Mouse (Mus musculus) kidney, adult 2 months (tissue): ENCODE measurements around the gene Ptgis. TPM values are rescaled to one million over a fixed set of nuclear protein-coding genes. Genes with fewer than 3 reads are reported as not detected.
A peak's percentile ranks its signal among the peaks of the same experiment; 100 is the strongest.

Experiments
- DNase-seq: peaks from one replicate; pipeline ENCODE4 v3.0.0; 2021
- H3K27ac ChIP-seq: fragments of 200-500 bp; 2 replicates; pipeline ENCODE4 v1.5.1; 2012; ENCODE audit warnings: low read depth, low read length, control low read depth, inconsistent platforms; ENCODE audit not compliant: insufficient read depth
- H3K27me3 ChIP-seq: fragments of 200-500 bp; replicated peaks from 2 replicates; pipeline ENCODE4 v1.6.1; 2012; ENCODE audit warnings: mild to moderate bottlenecking, moderate library complexity, low read length, inconsistent platforms; ENCODE audit not compliant: control insufficient read depth, insufficient read depth
- H3K36me3 ChIP-seq: fragments of 200-500 bp; 2 replicates; pipeline ENCODE4 v1.6.1; 2012; ENCODE audit warnings: mild to moderate bottlenecking, moderate library complexity, low read length, inconsistent platforms; ENCODE audit not compliant: control insufficient read depth, insufficient read depth
- H3K4me1 ChIP-seq: fragments of 200-500 bp; 2 replicates; pipeline ENCODE4 v1.6.1; 2011; ENCODE audit warnings: low read length; ENCODE audit not compliant: control insufficient read depth, insufficient read depth
- H3K4me3 ChIP-seq: fragments of 200-500 bp; 2 replicates; pipeline ENCODE4 v1.5.1; 2011; ENCODE audit warnings: mild to moderate bottlenecking, low read depth, low read length, control low read depth; ENCODE audit not compliant: insufficient read depth
- CTCF ChIP-seq: fragments of 200-500 bp; conservative IDR thresholded peaks from 2 replicates; pipeline ENCODE4 v1.5.1; 2011; ENCODE audit warnings: low read depth, mild to moderate bottlenecking, control low read depth, low read length, moderate library complexity, mixed read lengths; ENCODE audit not compliant: insufficient read depth, insufficient read length
- POLR2A ChIP-seq: fragments of 200-500 bp; IDR thresholded peaks from one replicate; pipeline ENCODE4 v1.6.1; 2011; ENCODE audit warnings: low read depth, low read length, control low read depth
- WGBS: fragments of 180-500 bp; shearing (Covaris S2); methylation state at CpG from one replicate; pipeline ENCODE4 v1.1.7; 2018; 5-methylcytosine and 5-hydroxymethylcytosine counted together
- polyA plus RNA-seq: library from polyadenylated mRNA; depleted of rRNA; stranded (reverse); fragments of >200 nt; gene quantifications from 2 replicates; pipeline ENCODE4 v1.2.3, GENCODE M21; 2012

Gene Ptgis
- polyA plus RNA-seq, 1 experiment = 8.3 TPM

DNA sequence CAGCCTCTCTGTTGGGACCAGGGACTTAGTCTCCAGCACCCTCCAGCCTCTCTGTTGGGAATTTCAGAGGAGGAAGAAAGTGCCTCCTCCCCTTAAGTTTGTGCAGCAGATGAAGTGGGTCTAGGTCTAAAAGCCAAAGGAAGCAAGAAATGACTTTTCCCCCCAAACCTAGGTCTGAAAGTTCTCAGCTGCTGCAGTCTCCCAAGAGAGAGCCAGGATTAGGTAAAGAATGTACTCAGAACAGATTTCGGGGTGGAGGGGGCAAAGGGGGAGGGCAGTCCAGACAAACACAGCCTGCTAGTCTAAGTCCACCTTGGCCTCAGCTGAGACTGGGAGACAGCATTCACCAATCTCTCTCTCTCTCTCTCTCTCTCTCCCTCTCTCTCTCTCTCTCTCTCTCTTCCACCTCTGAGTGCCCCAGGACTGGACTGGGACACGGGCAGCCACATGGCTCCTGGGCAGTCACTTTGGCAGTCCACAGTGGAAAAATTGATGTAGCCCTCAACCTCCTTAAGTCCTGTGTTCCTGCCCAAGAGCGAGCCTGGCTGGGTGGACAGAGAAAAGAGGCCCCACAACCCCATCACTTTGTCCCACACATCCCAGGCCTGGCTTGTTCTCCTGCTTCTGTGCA lies 11.8 kb upstream of the Ptgis start:
- Histone ChIP-seq H3K27ac (0 out of 2 replicates have a peak overlapping the region, but pooled peaks have one; percentile 9), H3K4me1 (no peaks in the 10 kb centered on the region), H3K4me3 (no peak overlapping the region), H3K27me3 (no peaks in the 10 kb centered on the region), H3K36me3 (no peaks in the 10 kb centered on the region)
- DNase-seq = no peak
- 58% methylated on average over 3 of the region's 3 CpGs for whole genome bisulfite sequencing
- TF ChIP-seq POLR2A (no peak), CTCF (no peak)

DNA sequence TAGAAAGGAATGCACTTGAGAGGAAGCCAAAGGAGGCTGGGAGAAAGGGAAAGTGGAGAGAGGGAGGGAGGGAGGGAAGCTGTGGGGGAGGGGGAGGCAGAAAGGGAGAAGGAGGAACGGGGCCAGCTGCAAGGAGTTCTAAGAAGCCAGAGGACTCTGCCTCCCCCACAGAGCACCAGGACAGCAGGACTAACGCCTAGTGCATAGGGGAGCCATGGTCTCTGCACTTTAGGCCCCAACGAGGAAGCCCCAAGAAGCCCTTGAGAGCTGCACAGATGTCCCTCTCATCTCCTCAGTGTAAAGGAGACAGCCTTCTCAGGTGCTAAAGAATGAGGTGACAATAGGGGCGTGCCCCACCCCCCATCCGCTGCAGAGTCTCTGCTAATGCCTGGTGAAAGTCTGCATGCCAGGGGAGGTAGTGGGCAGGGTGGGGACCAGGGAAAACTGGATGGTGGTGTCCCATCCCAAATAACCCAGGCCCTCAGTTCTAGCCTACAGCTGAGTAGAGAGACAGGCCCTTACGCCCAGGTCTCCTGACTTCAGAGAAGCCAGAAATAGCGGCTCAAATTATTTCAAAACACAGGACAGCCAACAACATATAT lies 10.4 kb upstream of the Ptgis start:
- no peaks in the 10 kb centered on the region for H3K4me1 ChIP-seq
- TF ChIP-seq CTCF (no peak), POLR2A (no peak)
- no peak overlapping the region for H3K4me3 ChIP-seq
- H3K27me3 ChIP-seq = no peaks in the 10 kb centered on the region
- DNase-seq = peak; percentile 46
- WGBS = 37% methylated on average over 7 of the region's 7 CpGs
- no peaks in the 10 kb centered on the region for H3K36me3 ChIP-seq
- H3K27ac ChIP-seq = peak overlapping the region; percentile 32

DNA sequence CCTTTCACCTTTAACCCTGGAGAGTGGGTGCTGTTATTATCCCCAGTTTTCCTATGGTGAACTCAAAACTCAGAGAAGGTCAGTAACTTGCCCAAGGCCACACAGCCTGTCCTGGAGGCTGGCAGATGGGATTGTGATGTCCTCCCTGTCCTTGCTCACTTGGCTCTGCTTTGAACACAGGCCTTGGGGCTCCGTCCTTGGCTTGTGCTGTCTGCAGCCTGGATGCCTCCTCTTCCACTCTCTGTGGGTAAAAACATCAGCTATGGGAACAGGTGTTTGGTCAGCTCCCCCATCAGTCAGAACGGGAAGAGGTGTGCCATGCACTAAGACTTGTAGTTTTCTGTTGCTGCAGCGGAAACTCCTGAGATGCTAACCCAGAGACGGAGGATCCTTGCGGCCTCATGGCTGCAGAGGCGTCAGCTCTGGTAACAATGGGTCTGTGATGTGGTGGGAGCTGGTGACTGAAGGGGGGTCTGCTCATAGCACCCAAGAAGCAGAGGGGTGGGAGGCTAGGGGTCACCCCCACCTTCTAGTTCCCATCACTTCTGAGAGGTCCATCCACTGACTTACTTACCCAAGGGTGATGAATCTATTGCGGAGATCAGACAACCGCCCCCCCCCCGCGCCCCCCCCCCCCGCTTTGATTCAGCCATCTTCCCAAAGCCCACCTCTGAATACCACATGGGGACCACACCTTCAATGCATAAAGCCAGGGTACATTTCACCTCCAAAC lies 9.8 kb upstream of the Ptgis start:
- 40% methylated on average over 11 of the region's 11 CpGs for WGBS

DNA sequence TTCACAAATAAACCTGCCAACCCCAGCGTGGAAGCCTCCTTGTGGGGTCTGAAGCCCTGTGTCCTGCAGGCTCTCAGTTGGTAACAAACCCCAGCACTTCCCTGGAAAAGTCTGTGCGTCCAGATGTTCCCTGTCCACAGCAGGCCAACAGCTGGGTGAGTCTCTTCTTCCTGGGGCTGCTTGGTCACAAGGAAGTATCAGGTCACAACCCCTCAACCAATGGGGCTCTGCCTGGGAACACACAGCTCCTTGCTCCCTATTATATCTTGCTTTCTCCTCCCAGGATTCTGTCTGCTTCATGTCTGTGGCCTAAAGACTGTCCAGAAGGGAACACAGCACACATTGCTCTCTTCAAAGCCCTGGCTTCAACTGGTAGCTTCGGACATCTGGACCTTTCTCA lies 9.2 kb upstream of the Ptgis start:
- DNase-seq = peak; percentile 56
- H3K4me3 ChIP-seq = no peak overlapping the region
- H3K36me3 ChIP-seq = no peaks in the 10 kb centered on the region
- H3K27me3 ChIP-seq = no peaks in the 10 kb centered on the region
- 74% methylated on average over 3 of the region's 3 CpGs for WGBS
- H3K4me1 ChIP-seq = no peaks in the 10 kb centered on the region
- TF ChIP-seq CTCF = no peak
- TF ChIP-seq POLR2A = no peak
- H3K27ac ChIP-seq = peak overlapping the region; percentile 24; the same call in 1 of the 2 replicates

More for the DNA sequence above, 9.8 kb upstream of the Ptgis start:
- TF ChIP-seq CTCF (no peak), POLR2A (no peak)
- H3K27ac ChIP-seq = peak overlapping the region; percentile 24; the same call in 1 of the 2 replicates
- no peaks in the 10 kb centered on the region for H3K27me3 ChIP-seq
- H3K36me3 ChIP-seq = no peaks in the 10 kb centered on the region
- no peak for DNase-seq
- no peaks in the 10 kb centered on the region for H3K4me1 ChIP-seq
- no peak overlapping the region for H3K4me3 ChIP-seq

DNA sequence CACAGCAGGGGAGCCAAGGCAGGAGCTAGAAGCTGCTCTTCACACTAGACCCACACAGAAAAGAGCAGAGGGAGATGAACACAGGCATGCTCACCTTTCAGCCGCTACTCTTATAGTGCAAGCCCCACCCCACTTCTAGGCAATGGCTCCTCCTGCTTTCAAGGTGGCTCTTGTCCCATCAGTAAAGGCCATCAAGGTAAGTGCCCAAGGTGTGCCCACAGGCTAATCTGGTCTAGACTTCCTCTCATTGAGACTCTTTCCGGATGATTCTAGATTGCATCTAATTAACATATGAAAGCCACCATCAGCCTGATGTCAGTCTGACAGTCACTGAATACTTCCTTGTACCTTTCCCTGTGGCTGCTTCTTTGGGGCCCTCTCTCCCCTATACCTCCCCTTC lies 7.4 kb upstream of the Ptgis start:
- no peaks in the 10 kb centered on the region for H3K27me3 ChIP-seq
- H3K27ac ChIP-seq = no peak overlapping the region
- H3K36me3 ChIP-seq = no peaks in the 10 kb centered on the region
- no peak for TF ChIP-seq POLR2A
- TF ChIP-seq CTCF = no peak
- no peak for DNase-seq
- H3K4me3 ChIP-seq = no peak overlapping the region
- 62% methylated on average over 2 of the region's 2 CpGs for WGBS
- no peaks in the 10 kb centered on the region for H3K4me1 ChIP-seq

DNA sequence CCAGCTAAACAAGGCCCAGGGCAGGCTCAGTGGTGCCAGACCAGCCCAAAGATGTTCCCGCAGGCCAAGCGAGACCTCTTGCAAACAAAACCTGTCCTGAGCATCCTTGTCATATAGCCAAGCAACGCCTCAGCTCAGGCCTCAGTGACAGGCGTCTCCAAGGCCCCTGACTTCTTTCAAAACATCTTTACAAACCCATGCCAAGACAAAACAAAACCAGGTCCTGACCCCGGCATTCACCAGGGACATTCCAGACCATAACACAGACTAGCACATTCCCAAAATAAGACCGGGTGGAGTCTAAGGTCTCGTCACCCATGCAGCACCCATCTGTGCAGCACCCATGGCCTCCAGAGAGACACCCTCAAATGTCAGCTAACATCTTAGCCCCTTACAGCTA lies 6.3 kb upstream of the Ptgis start:
- H3K36me3 ChIP-seq = no peaks in the 10 kb centered on the region
- 77% methylated on average over 7 of the region's 7 CpGs for WGBS
- H3K4me3 ChIP-seq = no peak overlapping the region
- H3K27ac ChIP-seq = no peak overlapping the region
- H3K4me1 ChIP-seq = no peaks in the 10 kb centered on the region
- no peak for DNase-seq
- no peak for TF ChIP-seq CTCF
- no peak for TF ChIP-seq POLR2A
- H3K27me3 ChIP-seq = no peaks in the 10 kb centered on the region

DNA sequence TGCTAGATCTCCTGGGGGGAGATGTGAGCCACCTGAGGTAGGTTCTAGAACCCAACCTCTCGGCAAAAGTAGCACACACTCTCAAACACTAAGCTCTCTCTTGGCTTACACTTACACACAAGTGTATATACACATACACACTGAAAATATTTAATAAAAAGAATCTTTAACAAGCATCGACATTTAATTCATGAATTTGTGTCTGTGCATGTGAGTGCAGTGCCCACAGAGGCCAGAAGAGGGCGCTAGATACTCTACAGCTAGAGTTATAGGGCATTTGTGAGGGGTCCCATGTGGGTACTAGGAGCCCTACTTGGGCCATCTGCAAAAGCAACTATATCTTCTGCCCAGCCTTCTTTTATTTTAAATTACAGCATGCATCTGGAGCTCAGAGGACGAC lies 4.5 kb upstream of the Ptgis start:
- DNase-seq = no peak
- no peaks in the 10 kb centered on the region for H3K27me3 ChIP-seq
- no peak overlapping the region for H3K27ac ChIP-seq
- H3K4me3 ChIP-seq = no peak overlapping the region
- H3K4me1 ChIP-seq = no peaks in the 10 kb centered on the region
- no peaks in the 10 kb centered on the region for H3K36me3 ChIP-seq
- TF ChIP-seq CTCF (no peak), POLR2A (no peak)
- WGBS = 78% methylated on average over 4 of the region's 4 CpGs
